Mouse (Mus musculus) gastrocnemius, adult 2 months (tissue): Measurements from ENCODE around the gene Bglap3. TPM values are rescaled to one million over a fixed set of nuclear protein-coding genes. Genes with fewer than 3 reads are reported as not detected.

Source experiments
- DNase-seq: peaks from one replicate; pipeline ENCODE4 v3.0.0; 2022
- H3K27ac ChIP-seq: fragments of 200-600 bp; 2 replicates; pipeline ENCODE4 v1.8.1; 2022; ENCODE audit warnings: mild to moderate bottlenecking
- H3K4me3 ChIP-seq: fragments of 200-600 bp; 2 replicates; pipeline ENCODE4 v1.8.1; 2022; ENCODE audit warnings: mild to moderate bottlenecking, moderate library complexity
- CTCF ChIP-seq: fragments of 200-600 bp; IDR thresholded peaks from 2 replicates; pipeline ENCODE4 v1.8.1; 2022; ENCODE audit warnings: antibody characterized with exemption, mild to moderate bottlenecking, moderate library complexity
- intact Hi-C: fragments of 180-260 bp; cut with DNase I; formaldehyde crosslinking; loops from one replicate; pipeline ENCODE4 v1.15.1; 2025
- total RNA-seq, 2 experiments: library from RNA; stranded (reverse); gene quantifications; 2 replicates each; pipeline ENCODE4 v1.2.3; 2021

Gene Bglap3
- total RNA-seq, 2 experiments from 2014 or later = not detected

GRCm38 (mm10) chr3:88337367-88338020, 35.0 kb downstream of the Bglap3 start:
- intact Hi-C loops = no loop called here
- no peak for DNase-seq
- TF ChIP-seq CTCF = no peak
- Histone ChIP-seq H3K4me3 (peak overlapping the region; percentile 89), H3K27ac (peak overlapping the region; percentile 98)

GRCm38 (mm10) chr3:88336058-88337013, 36.2 kb downstream of the Bglap3 start, which contains the start of the genes Tmem79 and Smg5:
Gene Tmem79 (minus strand): TSS chr3:88336148.
Gene Smg5 (plus strand): TSS chr3:88336260.
- DNase-seq = peak; percentile 98
- intact Hi-C loops = no loop called here
- H3K4me3 ChIP-seq = peak within 1 kb of the TSS; percentile 89
- no peak for TF ChIP-seq CTCF
- peak within 1 kb of the TSS; percentile 98 for H3K27ac ChIP-seq

GRCm38 (mm10) chr3:88335436-88336053, 37.0 kb downstream of the Bglap3 start:
- intact Hi-C loops = no loop called here
- peak; percentile 57 for DNase-seq
- no peak for TF ChIP-seq CTCF
- Histone ChIP-seq H3K27ac (peak overlapping the region; percentile 98), H3K4me3 (peak overlapping the region; percentile 89)

GRCm38 (mm10) chr3:88334902-88335435, 37.6 kb downstream of the Bglap3 start:
- intact Hi-C loops = no loop called here
- no peak for DNase-seq
- H3K4me3 ChIP-seq = peak overlapping the region; percentile 89
- peak overlapping the region; percentile 98 for H3K27ac ChIP-seq
- no peak for TF ChIP-seq CTCF

GRCm38 (mm10) chr3:88334029-88334658, 38.4 kb downstream of the Bglap3 start:
- DNase-seq = no peak
- Histone ChIP-seq H3K4me3 (peak overlapping the region; percentile 89), H3K27ac (peak overlapping the region; percentile 98)
- intact Hi-C loops = no loop called here
- TF ChIP-seq CTCF = no peak

GRCm38 (mm10) chr3:88331282-88331681, 41.3 kb downstream of the Bglap3 start:
- intact Hi-C loops = no loop called here
- H3K4me3 ChIP-seq = no peak overlapping the region
- peak; percentile 84 for TF ChIP-seq CTCF
- no peak overlapping the region for H3K27ac ChIP-seq
- peak; percentile 60 for DNase-seq

GRCm38 (mm10) chr3:88328956-88329355, 43.6 kb downstream of the Bglap3 start:
- Histone ChIP-seq H3K4me3 (no peak overlapping the region), H3K27ac (no peak overlapping the region)
- intact Hi-C loops = no loop called here
- no peak for DNase-seq
- TF ChIP-seq CTCF = no peak

- Histone ChIP-seq H3K27ac (peak within 1 kb of the TSS; percentile 90), H3K4me3 (peak within 1 kb of the TSS; percentile 97)
- intact Hi-C loops = no loop called here
- DNase-seq = peak; percentile 75
- TF ChIP-seq CTCF = no peak
Observed at GRCm38 (mm10) chr3:88324951-88325405, 47.6 kb downstream of the Bglap3 start, which contains the start of gene Glmp. Gene Glmp (plus strand): TSS chr3:88325023.

Other genes starting within 250 kb of the Bglap3 start
- 100 to 1,000 TPM; 173 to 184 TPM for gene Mef2d, start 230.4 kb downstream of the Bglap3 start, total RNA-seq
- gene Rhbg, start 118.0 kb downstream of the Bglap3 start, total RNA-seq = not detected
- under 1 TPM; 0.74 to 0.95 TPM for gene Gm38392, start 85.5 kb downstream of the Bglap3 start, total RNA-seq
- 1 to 10 TPM; 5.4 to 7.3 TPM for gene Tsacc, start 75.7 kb downstream of the Bglap3 start, total RNA-seq
- gene Cct3, start 75.6 kb downstream of the Bglap3 start, total RNA-seq = 100 to 1,000 TPM in 1 of 2 experiments, 10 to 100 TPM in 1; 96.7 to 119 TPM
- gene Glmp, start 47.7 kb downstream of the Bglap3 start, total RNA-seq = 10 to 100 TPM; 39.0 to 39.8 TPM
- gene Tmem79, start 36.6 kb downstream of the Bglap3 start, total RNA-seq = 1 to 10 TPM; 2.0 to 2.1 TPM
- 10 to 100 TPM; 38.1 to 48.2 TPM for gene Smg5, start 36.5 kb downstream of the Bglap3 start, total RNA-seq
- gene Paqr6, start 8.2 kb downstream of the Bglap3 start, total RNA-seq = under 1 TPM; 0.15 to 0.56 TPM
- not detected for gene Bglap2, start 6.0 kb upstream of the Bglap3 start, total RNA-seq
- not detected for gene Bglap, start 11.7 kb upstream of the Bglap3 start, total RNA-seq
- gene Pmf1, start 37.6 kb upstream of the Bglap3 start, total RNA-seq = 10 to 100 TPM; 16.2 to 19.7 TPM
- 10 to 100 TPM; 16.1 to 18.5 TPM for gene Slc25a44, start 52.4 kb upstream of the Bglap3 start, total RNA-seq
- 1 to 10 TPM; 1.2 to 1.8 TPM for gene Sema4a, start 88.4 kb upstream of the Bglap3 start, total RNA-seq
- 10 to 100 TPM; 67.5 to 82.5 TPM for gene Lmna, start 137.2 kb upstream of the Bglap3 start, total RNA-seq
- under 1 TPM; 0.15 to 0.20 TPM for gene Mex3a, start 159.7 kb upstream of the Bglap3 start, total RNA-seq
- gene Rab25, start 175.6 kb upstream of the Bglap3 start, total RNA-seq = not detected
- gene Lamtor2, start 180.3 kb upstream of the Bglap3 start, total RNA-seq = 100 to 1,000 TPM in 1 of 2 experiments, 10 to 100 TPM in 1; 70.9 to 104 TPM
- gene Ubqln4, start 181.0 kb upstream of the Bglap3 start, total RNA-seq = 10 to 100 TPM; 78.2 to 90.2 TPM
- gene Ssr2, start 203.1 kb upstream of the Bglap3 start, total RNA-seq = 10 to 100 TPM; 41.1 to 54.8 TPM
- gene Arhgef2, start 233.2 kb upstream of the Bglap3 start, total RNA-seq = 10 to 100 TPM; 22.4 to 24.7 TPM